Mouse (Mus musculus) liver, adult 2 months (tissue): ENCODE results near the gene Zkscan4. TPM values are rescaled to one million over a fixed set of nuclear protein-coding genes. Genes with fewer than 3 reads are reported as not detected.
"Not testable (repeated sequence)": the region's sequence is repeated elsewhere in the genome, so short reads cannot be mapped to it uniquely, and the experiment has no call there.

Experiments used
- DNase-seq: peaks from one replicate; pipeline ENCODE4 v3.0.0-alpha.2; 2011; ENCODE audit warnings: low read depth, low spot score; ENCODE audit errors: extremely low read depth
- H3K27ac ChIP-seq: fragments of 200-500 bp; replicated peaks from 2 replicates; pipeline ENCODE4 v1.5.1; 2012; ENCODE audit warnings: low read depth, mild to moderate bottlenecking, control low read depth, inconsistent platforms, low read length; ENCODE audit not compliant: insufficient read depth
- H3K27me3 ChIP-seq: fragments of 200-500 bp; 2 replicates; pipeline ENCODE4 v1.6.1; 2012; ENCODE audit warnings: mild to moderate bottlenecking, moderate library complexity, low read length, inconsistent platforms; ENCODE audit not compliant: control insufficient read depth, insufficient read depth
- H3K36me3 ChIP-seq: fragments of 200-500 bp; 2 replicates; pipeline ENCODE4 v1.6.1; 2012; ENCODE audit warnings: low read length, inconsistent platforms; ENCODE audit not compliant: control insufficient read depth, insufficient read depth
- H3K4me1 ChIP-seq: fragments of 200-500 bp; 2 replicates; pipeline ENCODE4 v1.6.1; 2011; ENCODE audit warnings: low read length; ENCODE audit not compliant: control insufficient read depth, insufficient read depth
- H3K4me3 ChIP-seq: fragments of 200-500 bp; 2 replicates; pipeline ENCODE4 v1.5.1; 2011; ENCODE audit warnings: low read depth, mild to moderate bottlenecking, control low read depth, low read length, moderate library complexity; ENCODE audit not compliant: insufficient read depth
- H3K79me2 ChIP-seq: fragments of 200-500 bp; 2 replicates; pipeline ENCODE4 v1.6.1; 2012; ENCODE audit warnings: inconsistent platforms, mild to moderate bottlenecking, low read length, moderate library complexity; ENCODE audit not compliant: control insufficient read depth, insufficient read depth
- H3K9ac ChIP-seq: fragments of 200-500 bp; 2 replicates; pipeline ENCODE4 v1.6.1; 2012; ENCODE audit warnings: low read depth, mild to moderate bottlenecking, control low read depth, inconsistent platforms, low read length
- CTCF ChIP-seq: fragments of 200-500 bp; IDR thresholded peaks from 2 replicates; pipeline ENCODE4 v1.5.1; 2011; ENCODE audit warnings: low read depth, low read length, control low read depth
- POLR2A ChIP-seq: fragments of 200-500 bp; IDR thresholded peaks from 2 replicates; pipeline ENCODE4 v1.6.1; 2011; ENCODE audit warnings: low read length, control low read depth; ENCODE audit not compliant: insufficient read depth; ENCODE audit errors: extremely low read depth
- WGBS: fragments of 180-500 bp; shearing (Covaris S2); methylation state at CpG from one replicate; pipeline ENCODE4 v1.1.7; 2018; 5-methylcytosine and 5-hydroxymethylcytosine counted together
- polyA plus RNA-seq: library from polyadenylated mRNA; depleted of rRNA; stranded (reverse); fragments of >200 nt; gene quantifications from 2 replicates; pipeline ENCODE4 v1.2.3, GENCODE M21; 2012
- total RNA-seq: library from RNA; depleted of rRNA; stranded (reverse); fragments of >200 nt; gene quantifications from 2 replicates; pipeline ENCODE4 v1.2.3, GENCODE M21; 2014

The Zkscan4 gene
- total and polyA plus RNA-seq, 2 experiments: 0.09 to 1.0 TPM

GRCm38 (mm10) chr13:21447856-21448614, 30.7 kb upstream of the Zkscan4 start:
- Histone ChIP-seq H3K4me3 (no peak overlapping the region), H3K79me2 (peaks cover 19% of the 10 kb centered on the region; the same call in 1 of the 2 replicates), H3K36me3 (peaks cover 52% of the 10 kb centered on the region), H3K9ac (peak overlapping the region; percentile 12; the same call in 1 of the 2 replicates), H3K4me1 (peaks cover 18% of the 10 kb centered on the region), H3K27ac (peak overlapping the region; percentile 75; the same call in 1 of the 2 replicates), H3K27me3 (no peaks in the 10 kb centered on the region)
- TF ChIP-seq POLR2A: no peak
- TF ChIP-seq CTCF: no peak
- WGBS: 63% methylated on average over 16 of the region's 16 CpGs
- DNase-seq: peak; percentile 91

GRCm38 (mm10) chr13:21453042-21453441, 25.7 kb upstream of the Zkscan4 start:
- Histone ChIP-seq H3K79me2 (peaks cover 16% of the 10 kb centered on the region; the same call in 1 of the 2 replicates), H3K27me3 (no peaks in the 10 kb centered on the region), H3K27ac (peak overlapping the region; percentile 75), H3K4me1 (peaks cover 16% of the 10 kb centered on the region), H3K36me3 (peaks cover 10% of the 10 kb centered on the region), H3K9ac (peak overlapping the region; percentile 80), H3K4me3 (peak overlapping the region; percentile 77)
- TF ChIP-seq POLR2A (no peak), CTCF (no peak)
- WGBS: under 1% methylated on average over 13 of the region's 13 CpGs
- no peak for DNase-seq

- DNase-seq: peak; percentile 90
- Histone ChIP-seq H3K27ac (peak within 1 kb of the TSS; percentile 75), H3K27me3 (no peaks in the 10 kb centered on the region), H3K9ac (peak within 1 kb of the TSS; percentile 80), H3K36me3 (peaks cover 10% of the 10 kb centered on the region), H3K4me1 (peaks cover 15% of the 10 kb centered on the region), H3K79me2 (peaks cover 16% of the 10 kb centered on the region; the same call in 1 of the 2 replicates), H3K4me3 (peak within 1 kb of the TSS; percentile 77)
- TF ChIP-seq POLR2A (peak; percentile 77), CTCF (no peak)
- under 1% methylated on average over 23 of the region's 23 CpGs for WGBS
Observed at GRCm38 (mm10) chr13:21453449-21453848, 25.3 kb upstream of the Zkscan4 start, which contains the start of gene Zscan26. Gene Zscan26 (minus strand): TSS chr13:21453730.

GRCm38 (mm10) chr13:21454133-21454532, 24.6 kb upstream of the Zkscan4 start:
- no peak for DNase-seq
- no peak for TF ChIP-seq CTCF
- no peak for TF ChIP-seq POLR2A
- Histone ChIP-seq H3K27ac (no peak overlapping the region), H3K9ac (no peak overlapping the region), H3K4me1 (peaks cover 8% of the 10 kb centered on the region), H3K27me3 (no peaks in the 10 kb centered on the region), H3K36me3 (peaks cover 8% of the 10 kb centered on the region), H3K79me2 (peaks cover 16% of the 10 kb centered on the region; the same call in 1 of the 2 replicates), H3K4me3 (no peak overlapping the region; the same call in 1 of the 2 replicates)
- 30% methylated on average over 3 of the region's 3 CpGs for WGBS

- TF ChIP-seq CTCF (no peak), POLR2A (no peak)
- WGBS: 66% methylated on average over 4 of the region's 4 CpGs
- Histone ChIP-seq H3K36me3 (peaks cover 5% of the 10 kb centered on the region), H3K27me3 (no peaks in the 10 kb centered on the region), H3K79me2 (peaks cover 15% of the 10 kb centered on the region; the same call in 1 of the 2 replicates), H3K9ac (no peak overlapping the region), H3K4me3 (no peak overlapping the region), H3K4me1 (peaks cover 3% of the 10 kb centered on the region; the same call in 1 of the 2 replicates), H3K27ac (no peak overlapping the region)
- DNase-seq: no peak
Observed at GRCm38 (mm10) chr13:21456347-21456746, 22.4 kb upstream of the Zkscan4 start.

GRCm38 (mm10) chr13:21462516-21462915, 16.2 kb upstream of the Zkscan4 start:
- 64% methylated on average over 9 of the region's 9 CpGs for WGBS

More at GRCm38 (mm10) chr13:21462516-21462915, 16.2 kb upstream of the Zkscan4 start:
- not testable (repeated sequence) for H3K27ac ChIP-seq, H3K4me1 ChIP-seq, H3K4me3 ChIP-seq, H3K27me3 ChIP-seq, H3K36me3 ChIP-seq, DNase-seq, H3K9ac ChIP-seq, H3K79me2 ChIP-seq
